Mouse (Mus musculus): ENCODE measurements around the gene Xrcc6. TPM values are rescaled to one million over a fixed set of nuclear protein-coding genes. Genes with fewer than 3 reads are reported as not detected.

Gene Xrcc6
- polyA plus RNA-seq, 1 experiment: 183 TPM

DNA sequence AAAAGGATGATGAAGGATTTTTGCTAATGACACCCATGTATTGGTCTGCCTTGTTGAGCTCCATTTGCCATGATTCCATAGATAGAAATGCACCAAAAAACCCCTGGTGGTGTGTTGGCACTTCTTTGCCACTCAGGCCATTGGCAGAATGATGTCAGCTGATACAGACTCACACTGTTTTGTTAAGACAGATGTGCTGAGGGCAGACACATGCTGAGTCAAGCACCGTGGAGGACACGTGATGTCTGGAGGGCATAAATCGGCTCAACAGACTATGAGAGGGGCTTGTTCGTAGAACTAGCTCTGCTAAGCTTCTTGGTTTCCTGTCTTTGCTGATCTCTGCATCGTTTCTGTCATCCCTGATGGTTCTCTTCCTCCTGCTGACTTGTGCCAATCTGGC lies 64.9 kb downstream of the Xrcc6 start:
- TF ChIP-seq POLR2A (IDR thresholded peaks at IDR 0.05; ENCODE audit: control insufficient read depth, extremely low read depth, insufficient read depth, low read length, poor library complexity) (no peak), CTCF (IDR thresholded peaks at IDR 0.05; ENCODE audit: borderline replicate concordance, control insufficient read depth, extremely low read depth, insufficient read depth, low read length, poor library complexity) (no peak)
- Histone ChIP-seq H3K27ac (ENCODE audit: control insufficient read depth, insufficient read depth, low read length) (no peak overlapping the region), H3K4me3 (ENCODE audit: control insufficient read depth, insufficient read depth, low read length) (no peak overlapping the region), H3K4me1 (replicated peaks; ENCODE audit: control insufficient read depth, insufficient read depth, low read length) (peaks cover 2% of the 10 kb centered on the region; the same call in 1 of the 2 replicates), H3K36me3 (ENCODE audit: control insufficient read depth, insufficient read depth, low read length) (no peaks in the 10 kb centered on the region), H3K27me3 (ENCODE audit: control insufficient read depth, insufficient read depth, low read length) (no peaks in the 10 kb centered on the region)
- 70% methylated on average over 5 of the region's 5 CpGs for WGBS
- DNase-seq: no peak

- Histone ChIP-seq H3K36me3 (ENCODE audit: control insufficient read depth, insufficient read depth, low read length) (no peaks in the 10 kb centered on the region), H3K27ac (ENCODE audit: control insufficient read depth, insufficient read depth, low read length) (no peak within 1 kb of the TSS), H3K27me3 (ENCODE audit: control insufficient read depth, insufficient read depth, low read length) (no peaks in the 10 kb centered on the region), H3K4me3 (ENCODE audit: control insufficient read depth, insufficient read depth, low read length) (no peak within 1 kb of the TSS), H3K4me1 (replicated peaks; ENCODE audit: control insufficient read depth, insufficient read depth, low read length) (no peaks in the 10 kb centered on the region)
- no peak for TF ChIP-seq POLR2A (IDR thresholded peaks at IDR 0.05; ENCODE audit: control insufficient read depth, extremely low read depth, insufficient read depth, low read length, poor library complexity)
- no peak for TF ChIP-seq CTCF (IDR thresholded peaks at IDR 0.05; ENCODE audit: borderline replicate concordance, control insufficient read depth, extremely low read depth, insufficient read depth, low read length, poor library complexity)
- no peak for DNase-seq
- 92% methylated on average over 1 of the region's 1 CpGs for WGBS
Observed at GRCm38 (mm10) chr15:82058719-82059201, 71.1 kb downstream of the Xrcc6 start, which contains the start of gene 4930407I10Rik. 4930407I10Rik (plus strand) TSS chr15:82059151.

- H3K36me3 ChIP-seq (ENCODE audit: control insufficient read depth, insufficient read depth, low read length): no peaks in the 10 kb centered on the region
- H3K4me1 ChIP-seq (replicated peaks; ENCODE audit: control insufficient read depth, insufficient read depth, low read length): no peaks in the 10 kb centered on the region
- H3K4me3 ChIP-seq (ENCODE audit: control insufficient read depth, insufficient read depth, low read length): no peak overlapping the region
- TF ChIP-seq POLR2A (IDR thresholded peaks at IDR 0.05; ENCODE audit: control insufficient read depth, extremely low read depth, insufficient read depth, low read length, poor library complexity) (no peak), CTCF (IDR thresholded peaks at IDR 0.05; ENCODE audit: borderline replicate concordance, control insufficient read depth, extremely low read depth, insufficient read depth, low read length, poor library complexity) (no peak)
- 73% methylated on average over 14 of the region's 14 CpGs for WGBS
- no peaks in the 10 kb centered on the region for H3K27me3 ChIP-seq (ENCODE audit: control insufficient read depth, insufficient read depth, low read length)
- no peak overlapping the region for H3K27ac ChIP-seq (ENCODE audit: control insufficient read depth, insufficient read depth, low read length)
- no peak for DNase-seq
Observed at GRCm38 (mm10) chr15:82063909-82064308, 76.3 kb downstream of the Xrcc6 start.

DNA sequence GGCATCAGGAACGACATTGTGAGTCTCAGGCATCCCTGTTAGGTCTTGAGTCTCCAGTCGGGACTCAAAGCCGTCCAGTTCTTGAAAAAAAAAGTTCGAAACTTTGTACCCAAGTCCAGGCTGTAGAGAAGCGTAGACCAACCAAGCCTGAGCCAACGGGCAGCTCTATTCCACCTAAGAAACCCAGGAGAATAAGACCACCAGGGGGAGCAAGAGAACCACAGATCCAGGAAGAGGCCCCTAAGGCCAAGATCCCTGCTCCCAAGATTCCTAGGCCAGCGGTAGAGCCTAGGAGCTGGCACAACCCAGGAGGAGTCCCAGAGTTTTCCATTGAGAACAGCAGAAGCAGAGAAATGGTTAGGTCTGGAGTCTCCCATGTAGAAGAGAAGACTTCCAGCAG lies 77.9 kb downstream of the Xrcc6 start:
- H3K36me3 ChIP-seq (ENCODE audit: control insufficient read depth, insufficient read depth, low read length): no peaks in the 10 kb centered on the region
- no peak overlapping the region for H3K27ac ChIP-seq (ENCODE audit: control insufficient read depth, insufficient read depth, low read length)
- TF ChIP-seq CTCF (IDR thresholded peaks at IDR 0.05; ENCODE audit: borderline replicate concordance, control insufficient read depth, extremely low read depth, insufficient read depth, low read length, poor library complexity): no peak; the same call in 1 of the 2 replicates
- TF ChIP-seq POLR2A (IDR thresholded peaks at IDR 0.05; ENCODE audit: control insufficient read depth, extremely low read depth, insufficient read depth, low read length, poor library complexity): no peak
- 24% methylated on average over 7 of the region's 7 CpGs for WGBS
- no peaks in the 10 kb centered on the region for H3K4me1 ChIP-seq (replicated peaks; ENCODE audit: control insufficient read depth, insufficient read depth, low read length)
- DNase-seq: peak; percentile 64
- H3K4me3 ChIP-seq (ENCODE audit: control insufficient read depth, insufficient read depth, low read length): no peak overlapping the region
- peaks cover 4% of the 10 kb centered on the region for H3K27me3 ChIP-seq (ENCODE audit: control insufficient read depth, insufficient read depth, low read length)

GRCm38 (mm10) chr15:82069898-82070297 lies 82.3 kb downstream of the Xrcc6 start, which contains the start of gene Mei1:
Mei1 (plus strand) TSS chr15:82069996.
- no peaks in the 10 kb centered on the region for H3K36me3 ChIP-seq (ENCODE audit: control insufficient read depth, insufficient read depth, low read length)
- no peak for TF ChIP-seq CTCF (IDR thresholded peaks at IDR 0.05; ENCODE audit: borderline replicate concordance, control insufficient read depth, extremely low read depth, insufficient read depth, low read length, poor library complexity)
- TF ChIP-seq POLR2A (IDR thresholded peaks at IDR 0.05; ENCODE audit: control insufficient read depth, extremely low read depth, insufficient read depth, low read length, poor library complexity): no peak
- DNase-seq: no peak
- H3K4me1 ChIP-seq (replicated peaks; ENCODE audit: control insufficient read depth, insufficient read depth, low read length): no peaks in the 10 kb centered on the region
- H3K4me3 ChIP-seq (ENCODE audit: control insufficient read depth, insufficient read depth, low read length): no peak within 1 kb of the TSS
- WGBS: 35% methylated on average over 40 of the region's 40 CpGs
- no peak within 1 kb of the TSS for H3K27ac ChIP-seq (ENCODE audit: control insufficient read depth, insufficient read depth, low read length)
- H3K27me3 ChIP-seq (ENCODE audit: control insufficient read depth, insufficient read depth, low read length): peaks cover 7% of the 10 kb centered on the region

DNA sequence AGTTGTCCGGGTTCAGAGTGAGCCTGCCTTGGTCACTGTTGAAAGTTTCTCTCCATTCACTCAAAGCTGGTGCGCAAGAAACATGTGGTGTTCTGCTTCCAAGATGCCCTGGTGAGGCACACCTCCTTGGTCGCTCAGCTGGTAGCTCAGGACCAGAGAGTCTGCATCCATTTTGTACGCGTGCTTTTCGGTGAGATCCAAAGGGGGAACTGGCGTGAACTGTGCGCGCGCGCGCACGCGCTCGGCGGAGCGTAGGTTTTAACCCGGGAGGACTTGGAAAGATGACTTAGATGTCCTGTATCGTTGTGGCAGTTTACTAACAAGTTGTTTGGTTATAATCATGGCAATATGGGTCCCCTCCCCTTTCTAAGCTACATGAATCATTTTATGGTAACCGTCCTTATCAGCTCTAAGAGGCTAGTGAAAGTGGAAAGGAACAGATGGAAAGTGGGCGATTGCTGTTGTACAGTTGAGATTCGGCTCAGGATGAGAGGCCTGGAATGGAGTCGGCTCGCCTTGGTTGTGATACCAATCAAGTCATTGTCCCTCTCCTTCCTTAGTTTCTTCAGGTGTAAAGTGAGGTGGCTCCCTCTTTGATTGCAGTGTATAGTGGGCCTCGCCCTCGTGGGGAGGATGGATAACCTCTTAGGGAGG lies 84.3 kb downstream of the Xrcc6 start:
- H3K36me3 ChIP-seq (ENCODE audit: control insufficient read depth, insufficient read depth, low read length): no peaks in the 10 kb centered on the region
- 93% methylated on average over 26 of the region's 26 CpGs for WGBS
- no peak overlapping the region for H3K4me3 ChIP-seq (ENCODE audit: control insufficient read depth, insufficient read depth, low read length)
- no peak for TF ChIP-seq POLR2A (IDR thresholded peaks at IDR 0.05; ENCODE audit: control insufficient read depth, extremely low read depth, insufficient read depth, low read length, poor library complexity)
- H3K27ac ChIP-seq (ENCODE audit: control insufficient read depth, insufficient read depth, low read length): no peak overlapping the region
- H3K27me3 ChIP-seq (ENCODE audit: control insufficient read depth, insufficient read depth, low read length): peaks cover 7% of the 10 kb centered on the region
- no peaks in the 10 kb centered on the region for H3K4me1 ChIP-seq (replicated peaks; ENCODE audit: control insufficient read depth, insufficient read depth, low read length)
- DNase-seq: no peak

Measured in thymus, adult 2 months (tissue).